Mouse (Mus musculus) regulatory T cell (primary cell): ENCODE measurements around the gene Gm29735.
"Not testable (repeated sequence)": the region's sequence is repeated elsewhere in the genome, so short reads cannot be mapped to it uniquely, and the experiment has no call there.

ENCODE experiments used
- in situ Hi-C: fragments of 300-600 bp; cut with MboI, MseI; formaldehyde crosslinking; loops from one replicate; pipeline ENCODE4 v1.15.1; 2025; ENCODE audit warnings: high pct_unique_total_duplicates

Gene Gm29735

DNA sequence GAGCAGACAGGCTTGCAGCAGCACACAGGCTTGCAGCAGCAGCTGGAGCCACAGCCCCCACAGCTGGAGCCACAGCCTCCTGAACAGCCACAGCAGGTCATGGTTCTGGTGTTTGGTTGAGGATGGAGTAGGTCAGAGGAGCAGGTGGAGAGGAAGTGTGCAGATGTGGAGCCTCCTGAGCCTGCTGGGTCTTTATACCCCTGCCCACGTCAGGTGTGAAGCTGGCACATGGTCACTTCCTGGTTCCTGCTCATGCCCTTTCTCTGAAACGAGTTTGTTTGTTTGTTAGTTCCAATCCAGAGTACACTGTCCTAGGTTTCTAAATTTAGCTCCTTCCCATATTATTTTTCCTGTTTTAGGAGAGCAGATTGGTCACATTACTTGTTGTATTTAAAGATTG lies at the start of gene Gm29735:
Gene Gm29735, minus strand, starts transcription at position 101 of the 400 bp plus-strand sequence.
- in situ Hi-C loops: not testable (repeated sequence)

- in situ Hi-C loops: loop anchor here (10.0 kb wide), 1 partner anchor 979 kb away; no protein-coding TSS in a partner anchor
These were observed 48.6 kb upstream of the Gm29735 start for GRCm38 (mm10) chr7:142205488-142205887.

GRCm38 (mm10) chr7:142201064-142201463 lies 44.2 kb upstream of the Gm29735 start, which contains the start of gene Krtap5-3:
Gene Krtap5-3, plus strand, starts transcription at chr7:142201364.
- in situ Hi-C loops: loop anchor here (10.0 kb wide), 1 partner anchor 984 kb away; no protein-coding TSS in a partner anchor

GRCm38 (mm10) chr7:142198748-142199147 lies 41.8 kb upstream of the Gm29735 start:
- in situ Hi-C loops: no loop called here

GRCm38 (mm10) chr7:142190289-142190688 lies 33.4 kb upstream of the Gm29735 start, which contains the start of gene Gm10153:
Gene Gm10153, minus strand, starts transcription at chr7:142190389.
- in situ Hi-C loops: no loop called here

- in situ Hi-C loops: no loop called here
These were observed 31.2 kb upstream of the Gm29735 start for GRCm38 (mm10) chr7:142188156-142188555.

GRCm38 (mm10) chr7:142181021-142181420 lies 24.1 kb upstream of the Gm29735 start:
- in situ Hi-C loops: no loop called here

DNA sequence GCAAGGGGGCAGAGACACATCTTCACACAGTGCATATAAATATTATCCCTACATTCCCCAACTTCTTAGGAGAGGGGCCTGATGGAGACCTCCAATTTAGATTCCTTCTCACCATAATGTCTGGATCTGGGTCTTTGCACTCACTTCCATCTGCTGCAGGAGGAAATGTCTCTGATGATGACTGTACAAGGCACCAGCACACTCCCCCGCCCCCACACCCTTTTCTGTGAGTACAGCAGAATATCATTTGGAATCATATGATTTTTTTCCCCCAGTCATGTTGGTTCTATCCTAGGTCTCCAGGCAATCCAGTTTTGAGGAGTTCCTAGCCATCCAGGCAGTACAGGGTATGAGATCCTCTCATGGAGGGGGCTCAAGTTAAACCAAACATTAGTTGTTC lies 21.8 kb upstream of the Gm29735 start:
- in situ Hi-C loops: no loop called here

GRCm38 (mm10) chr7:142175905-142176304 lies 19.0 kb upstream of the Gm29735 start, which contains the start of gene Krtap5-2:
Gene Krtap5-2, minus strand, starts transcription at chr7:142176005.
- in situ Hi-C loops: not testable (repeated sequence)

GRCm38 (mm10) chr7:142169836-142170235 lies 12.9 kb upstream of the Gm29735 start:
- in situ Hi-C loops: loop anchor here (10.0 kb wide), 1 partner anchor 425 kb away; no protein-coding TSS in a partner anchor

GRCm38 (mm10) chr7:142165639-142166038 lies 8.7 kb upstream of the Gm29735 start, which contains the start of gene Gm4553:
Gene Gm4553, minus strand, starts transcription at chr7:142165739.
- in situ Hi-C loops: loop anchor here (10.0 kb wide), 1 partner anchor 421 kb away; no protein-coding TSS in a partner anchor

GRCm38 (mm10) chr7:142159366-142159765 lies 2.5 kb upstream of the Gm29735 start:
- in situ Hi-C loops: no loop called here

DNA sequence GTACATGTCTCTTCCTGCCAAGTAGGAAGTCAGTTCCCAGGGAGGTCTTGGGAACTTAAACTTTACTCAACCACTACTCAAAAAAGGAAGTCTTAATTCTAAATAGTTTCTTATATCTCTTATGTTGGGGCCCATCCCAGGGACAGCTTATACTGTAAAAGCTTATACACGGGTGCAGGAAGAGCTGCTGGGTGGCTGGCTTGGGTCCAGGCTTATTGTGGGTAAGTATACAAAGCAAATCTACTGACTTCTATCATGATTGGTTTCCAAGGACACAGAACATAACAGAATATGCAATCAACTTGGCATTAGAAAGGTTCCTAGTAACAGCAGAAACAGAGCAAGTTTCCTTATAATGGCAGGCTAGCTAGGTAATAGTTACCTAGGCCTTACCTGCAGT lies 1.6 kb downstream of the Gm29735 start:
- in situ Hi-C loops: no loop called here

- in situ Hi-C loops: no loop called here
These were observed 4.7 kb downstream of the Gm29735 start for GRCm38 (mm10) chr7:142152191-142152590.

DNA sequence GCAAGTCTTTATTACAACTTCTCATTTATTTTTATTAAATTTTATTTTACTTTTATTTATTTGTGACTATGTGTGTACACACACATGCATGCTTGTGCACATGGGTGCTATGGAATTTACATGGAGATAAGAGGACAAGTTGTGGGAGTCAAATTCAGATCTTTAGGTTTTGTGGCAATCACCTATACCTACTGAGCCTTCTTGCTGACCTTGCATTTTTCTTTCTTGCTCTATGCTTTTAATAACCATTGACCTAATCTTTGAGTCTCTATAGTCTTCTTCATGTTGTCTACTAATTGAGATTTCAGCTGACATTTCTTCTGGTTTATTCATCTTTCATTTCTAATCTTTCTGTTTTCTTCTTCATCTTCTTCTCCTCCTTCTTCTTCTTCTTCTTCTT lies 8.3 kb downstream of the Gm29735 start:
- in situ Hi-C loops: loop anchor here (5.0 kb wide), 1 partner anchor 104 kb away; no protein-coding TSS in a partner anchor

GRCm38 (mm10) chr7:142146033-142146432 lies 10.9 kb downstream of the Gm29735 start:
- in situ Hi-C loops: loop anchor here (5.0 kb wide), 1 partner anchor 106 kb away; no protein-coding TSS in a partner anchor

DNA sequence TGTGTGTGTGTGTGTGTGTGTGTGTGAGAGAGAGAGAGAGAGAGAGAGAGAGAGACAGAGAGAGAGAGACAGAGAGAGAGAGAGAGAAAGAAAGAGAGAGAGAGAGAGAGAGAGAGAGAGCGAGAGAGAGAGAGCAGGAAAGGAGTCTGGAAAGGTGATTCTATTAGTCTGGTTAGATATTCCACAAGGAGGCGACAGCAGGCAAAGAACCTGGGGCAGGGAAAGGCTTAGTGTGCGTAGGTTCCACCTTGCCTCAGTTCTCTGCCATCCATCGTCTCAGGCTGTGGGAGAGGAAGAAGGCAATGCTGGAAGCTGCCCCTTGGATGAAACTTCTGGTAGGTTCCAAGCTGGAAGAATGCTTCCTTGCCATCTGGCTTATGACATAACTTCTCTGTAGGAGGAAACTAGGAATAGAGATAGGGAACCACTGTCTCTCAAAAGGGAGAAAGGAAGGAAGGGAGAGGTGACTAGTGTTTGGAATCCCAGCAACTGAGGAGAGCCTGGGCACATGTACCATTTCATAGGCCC lies 11.4 kb downstream of the Gm29735 start:
- in situ Hi-C loops: loop anchor here (5.0 kb wide), 1 partner anchor 107 kb away; no protein-coding TSS in a partner anchor

GRCm38 (mm10) chr7:142144507-142144906 lies 12.4 kb downstream of the Gm29735 start, which contains the start of gene Gm45337:
Gene Gm45337, minus strand, starts transcription at chr7:142144607.
- in situ Hi-C loops: no loop called here

DNA sequence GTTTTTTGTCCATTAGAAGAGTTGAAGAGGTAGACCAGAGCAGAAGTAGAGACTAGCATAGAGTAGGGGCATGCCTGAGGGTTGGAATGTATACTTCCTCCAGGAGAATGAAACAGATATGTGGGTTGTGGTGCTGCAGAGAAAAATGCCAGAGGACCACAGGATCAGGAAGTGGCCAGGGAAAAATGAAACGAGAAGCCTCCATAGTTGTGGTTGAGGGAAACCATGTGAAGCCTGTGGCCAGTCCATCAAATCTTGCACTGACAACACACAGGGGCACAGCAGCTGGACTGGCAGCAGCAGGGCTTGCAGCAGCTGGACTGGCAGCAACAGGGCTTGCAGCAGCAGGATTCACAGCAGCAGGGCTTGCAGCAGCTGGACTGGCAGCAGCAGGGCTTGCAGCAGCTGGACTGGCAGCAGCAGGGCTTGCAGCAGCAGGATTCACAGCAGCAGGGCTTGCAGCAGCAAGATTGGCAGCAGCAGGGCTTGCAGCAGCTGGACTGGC lies 13.4 kb downstream of the Gm29735 start:
- in situ Hi-C loops: not testable (repeated sequence)

- in situ Hi-C loops: no loop called here
These were observed 16.2 kb downstream of the Gm29735 start for GRCm38 (mm10) chr7:142140696-142141095.

GRCm38 (mm10) chr7:142135934-142136333 lies 21.0 kb downstream of the Gm29735 start, which contains the start of gene Gm39115:
Gene Gm39115, minus strand, starts transcription at chr7:142136034.
- in situ Hi-C loops: not testable (repeated sequence)

- in situ Hi-C loops: no loop called here
These were observed 22.5 kb downstream of the Gm29735 start for GRCm38 (mm10) chr7:142134206-142134995.
